Mouse (Mus musculus) bone marrow macrophage, adult 2 months (primary cell): ENCODE data around the gene Creb5.

Experiments used
- CTCF ChIP-seq: IDR thresholded peaks from 2 replicates; pipeline ENCODE4 v1.5.1; 2012; ENCODE audit warnings: low read depth, mild to moderate bottlenecking, low read length, moderate library complexity
- POLR2A ChIP-seq: IDR thresholded peaks from 2 replicates; pipeline ENCODE4 v1.6.1; 2012; ENCODE audit warnings: mild to moderate bottlenecking, low read depth, low read length, borderline replicate concordance

DNA sequence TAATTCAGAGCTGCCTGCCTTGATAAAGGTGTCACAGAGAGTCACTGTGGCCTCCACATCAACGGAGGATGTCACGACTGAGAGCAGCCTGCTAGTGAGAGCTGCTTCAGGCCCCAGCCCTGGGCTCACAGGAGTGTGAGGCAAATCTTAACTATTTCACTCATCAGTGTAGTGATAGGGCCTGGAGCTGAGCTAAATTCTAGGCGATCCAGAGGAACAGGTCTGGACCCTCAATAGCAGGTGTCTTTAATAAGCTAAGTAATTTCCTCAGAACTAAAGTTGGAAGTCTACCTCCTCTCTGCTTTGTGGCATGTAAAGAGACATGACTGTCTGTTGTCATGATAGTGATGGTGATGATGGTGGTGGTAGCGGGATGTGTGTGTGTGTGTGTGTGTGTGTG is 283.8 kb downstream of the Creb5 start:
- TF ChIP-seq CTCF (no peak), POLR2A (no peak)
